Mouse (Mus musculus) heart, adult 11 months (tissue): Measurements from ENCODE around the gene Sin3a.

Source experiments
- DNase-seq: peaks from one replicate; pipeline ENCODE4 v3.0.0; 2022

The Sin3a gene

DNA sequence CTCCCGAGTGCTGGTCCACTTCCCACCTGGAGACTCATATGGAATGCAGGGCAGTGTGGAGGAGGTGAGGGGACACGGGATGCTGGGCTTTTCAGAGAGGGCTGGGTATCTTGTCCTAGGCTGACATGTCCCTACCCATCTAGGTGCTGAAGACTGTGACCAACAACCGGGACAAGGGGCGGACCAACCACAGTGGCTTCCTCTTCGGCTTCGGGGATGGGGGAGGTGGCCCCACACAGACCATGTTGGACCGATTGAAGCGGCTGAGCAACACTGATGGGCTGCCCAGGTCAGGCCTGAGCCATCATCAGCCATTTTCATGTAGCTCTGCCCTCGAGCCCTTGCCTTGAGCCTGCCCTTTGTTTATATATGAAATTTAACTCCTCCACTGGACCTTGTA lies 65.9 kb downstream of the Sin3a start:
- peak; percentile 89 for DNase-seq

- DNase-seq, result no peak
Measured at GRCm38 (mm10) chr9:57138507-57138906, 66.7 kb downstream of the Sin3a start.

- peak; percentile 88 for DNase-seq
Measured at GRCm38 (mm10) chr9:57139110-57139509, 67.3 kb downstream of the Sin3a start.

GRCm38 (mm10) chr9:57139571-57139970 lies 67.7 kb downstream of the Sin3a start:
- DNase-seq, result no peak

GRCm38 (mm10) chr9:57141417-57142353 lies 69.8 kb downstream of the Sin3a start:
- DNase-seq, result peak; percentile 87

- DNase-seq, result peak; percentile 90
Measured at GRCm38 (mm10) chr9:57143212-57143611, 71.4 kb downstream of the Sin3a start.

DNA sequence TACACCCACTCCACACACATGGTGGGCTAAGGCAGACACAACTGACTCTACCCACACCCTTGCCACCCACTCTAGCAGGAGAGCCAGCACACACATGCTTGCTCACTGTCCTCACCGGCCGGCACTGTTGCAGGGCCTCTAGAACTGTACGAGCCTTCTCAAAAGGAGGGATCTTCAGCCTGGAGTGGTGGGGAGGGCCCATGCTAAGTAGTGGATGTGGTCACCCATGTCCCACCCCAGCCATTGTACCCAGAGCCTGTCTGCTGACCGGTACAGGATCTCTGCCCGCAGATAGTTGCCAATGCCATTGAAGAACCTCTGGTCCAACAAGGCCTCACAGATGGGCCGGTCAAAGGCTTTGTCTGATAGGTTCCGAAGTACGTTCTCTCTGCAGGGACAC lies 73.0 kb downstream of the Sin3a start:
- DNase-seq, result peak; percentile 88

DNA sequence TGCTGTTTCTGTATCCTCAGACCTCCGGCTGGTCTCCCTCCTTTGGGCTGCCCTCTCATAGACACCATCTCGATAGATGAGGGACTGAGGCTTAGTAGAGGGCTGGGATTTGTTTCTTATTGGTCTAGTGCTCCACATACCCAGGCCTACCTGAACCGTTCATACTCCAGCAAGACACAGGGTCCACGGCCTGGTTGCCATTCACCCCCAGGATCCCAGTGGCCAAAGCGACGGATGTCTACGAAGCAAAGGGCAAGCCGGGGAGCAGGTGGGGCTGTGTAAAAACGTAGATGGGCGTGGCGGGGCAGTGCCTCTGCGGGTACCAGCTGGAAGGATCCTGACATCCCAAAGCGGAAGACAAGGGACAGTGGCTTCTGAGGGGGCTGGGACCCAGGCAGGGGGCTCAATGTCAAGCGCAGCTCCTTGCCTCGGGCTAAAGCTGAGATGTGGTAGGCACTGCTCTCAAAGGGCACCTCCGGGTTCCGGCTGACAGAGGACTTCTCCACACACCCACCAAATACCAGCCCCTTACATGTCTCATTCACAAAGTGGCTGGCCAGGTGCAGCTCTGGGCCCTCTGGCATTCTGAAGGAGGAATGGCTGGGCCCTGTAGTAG lies 74.7 kb downstream of the Sin3a start:
- peak; percentile 92 for DNase-seq

DNA sequence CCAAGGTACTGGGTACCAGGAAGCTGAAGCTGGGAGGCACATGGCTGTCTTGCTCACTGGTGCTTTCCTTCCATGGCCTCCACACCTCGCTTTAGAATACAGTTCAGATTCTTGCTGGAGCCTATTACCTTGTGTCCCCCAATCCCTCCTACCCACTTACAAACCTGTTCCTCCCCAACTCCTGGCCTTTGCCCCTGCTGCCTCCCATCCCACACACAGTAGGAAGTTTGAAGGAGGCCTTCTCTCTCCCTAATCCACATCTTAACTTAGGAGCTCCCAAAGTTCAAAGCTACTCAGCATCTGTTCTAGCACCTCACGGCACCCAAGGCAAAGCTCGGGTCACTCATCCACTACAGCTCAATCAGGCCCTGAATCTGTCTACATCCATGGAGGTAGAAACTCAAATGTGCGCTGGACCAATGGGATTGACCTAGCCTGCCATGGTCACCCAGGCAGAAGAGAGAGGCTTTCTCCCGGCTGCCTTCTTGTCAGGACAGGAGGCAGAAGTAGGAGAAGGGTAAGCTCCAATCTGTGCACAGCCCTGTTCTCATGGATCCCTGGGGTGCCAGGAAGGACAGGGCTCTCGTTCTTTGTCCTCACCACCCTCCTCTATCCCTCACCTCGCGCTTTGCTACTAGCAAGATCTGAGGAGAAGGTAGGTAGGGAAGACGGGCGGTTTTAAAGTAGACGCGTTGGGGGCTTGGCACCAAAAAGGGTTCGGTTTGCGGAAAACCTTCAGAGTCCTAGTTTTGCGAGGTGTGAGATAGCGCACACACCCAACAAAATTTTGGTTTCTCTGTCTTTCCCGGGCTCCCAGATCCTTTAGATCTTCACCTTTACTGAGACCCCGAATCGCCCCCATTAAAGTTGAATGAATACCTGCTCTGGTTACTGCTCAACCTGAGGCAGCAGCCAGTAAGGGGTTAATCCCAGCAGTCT lies 75.6 kb downstream of the Sin3a start:
- DNase-seq, result peak; percentile 94

DNA sequence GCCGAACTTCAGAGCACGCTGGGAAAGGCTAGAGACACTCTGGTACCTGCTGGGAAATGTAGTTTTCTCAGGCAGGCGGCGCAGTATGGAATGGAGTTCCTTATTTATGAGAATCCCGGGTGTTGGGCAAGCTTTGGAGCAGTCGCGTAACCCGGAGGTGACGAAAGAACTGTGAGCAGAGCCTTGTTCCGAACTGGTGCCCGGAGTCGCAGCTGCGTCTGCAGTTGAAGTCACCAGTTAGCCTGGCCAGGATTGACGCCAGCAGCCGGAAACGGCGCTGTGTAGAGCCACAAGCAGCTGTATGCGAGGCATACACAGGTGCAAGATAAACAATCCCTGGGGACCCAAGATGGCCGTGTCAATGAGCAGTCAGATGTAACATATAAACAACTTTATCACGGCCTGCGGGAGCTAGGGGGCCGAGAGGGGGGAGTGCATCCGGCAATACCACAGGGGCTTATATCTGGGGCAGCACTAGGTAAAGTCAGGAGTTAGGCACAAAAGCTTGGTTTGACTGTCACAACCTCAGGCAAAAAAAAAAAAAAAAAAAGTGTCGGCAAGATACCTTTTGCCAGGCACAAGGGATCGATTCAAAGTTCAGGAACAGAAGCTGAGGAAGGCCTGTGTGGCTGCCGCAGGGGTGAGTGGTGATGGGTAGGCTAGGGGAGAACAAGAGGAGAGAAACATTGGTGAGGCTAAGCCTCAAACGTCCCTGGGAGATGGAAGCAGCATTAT lies 76.5 kb downstream of the Sin3a start, which contains the start of gene Neil1:
TSS of gene Neil1 (minus strand) at position 162 of the 735 bp plus-strand sequence.
- peak; percentile 99 for DNase-seq

DNA sequence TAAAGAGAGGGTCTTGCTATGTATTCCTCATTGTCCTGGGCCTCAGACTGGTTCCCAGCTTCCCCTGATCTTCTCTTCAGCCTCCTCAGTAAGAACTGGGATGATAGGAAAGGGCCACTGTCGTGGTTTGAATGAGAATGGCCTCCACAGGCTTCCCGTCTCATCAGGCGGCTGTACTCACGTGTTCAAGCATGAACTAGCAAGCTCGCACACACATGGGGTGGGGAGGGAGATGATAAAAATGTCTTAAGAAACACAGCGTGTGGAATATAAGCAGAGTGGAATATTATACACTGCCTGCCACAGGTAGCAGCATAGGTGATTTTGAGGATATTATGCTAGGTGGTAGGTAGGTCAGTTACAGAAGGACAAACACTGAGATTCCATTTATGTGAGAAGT lies 77.2 kb downstream of the Sin3a start:
- DNase-seq, result peak; percentile 81

DNA sequence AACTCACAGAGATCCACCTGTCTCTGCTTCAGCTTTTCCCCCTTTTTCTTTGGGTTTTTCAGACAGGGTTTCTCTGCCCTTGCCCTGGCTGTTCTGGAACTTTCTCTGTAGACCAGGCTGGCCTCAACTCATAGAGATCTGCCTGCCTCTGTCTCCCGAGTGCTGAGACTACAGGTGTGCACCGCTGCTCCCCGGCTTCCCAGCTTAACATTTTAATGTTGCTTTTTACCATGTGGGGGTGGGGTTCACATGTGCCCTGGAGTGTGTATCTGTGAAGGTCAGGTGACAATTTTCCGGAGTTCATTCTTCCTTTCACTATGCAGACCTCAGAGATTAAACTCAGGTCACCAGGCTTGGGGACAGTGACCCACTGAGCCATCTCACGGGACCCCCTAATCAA lies 78.4 kb downstream of the Sin3a start:
- DNase-seq, result peak; percentile 82

- peak; percentile 49 for DNase-seq
Measured at GRCm38 (mm10) chr9:57152331-57152730, 80.5 kb downstream of the Sin3a start.

DNA sequence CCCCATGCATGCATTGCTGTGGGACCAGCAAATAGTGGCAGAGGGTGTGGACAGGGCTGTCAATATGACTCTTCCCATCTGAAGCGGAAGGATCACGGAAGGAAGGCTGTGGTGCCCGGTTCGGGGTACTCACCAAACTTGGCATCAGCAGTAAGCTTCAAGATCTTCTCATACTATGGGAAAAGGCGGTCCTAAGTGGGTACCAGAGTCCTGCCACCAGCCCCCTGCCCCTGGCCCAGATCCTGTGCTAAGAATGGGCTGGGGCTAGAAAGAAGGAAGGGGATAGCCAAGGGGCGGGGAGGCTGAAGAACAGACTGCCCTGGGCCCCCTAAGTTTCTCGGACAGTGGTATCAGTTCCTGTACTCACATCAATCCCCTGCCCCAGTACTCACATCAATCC lies 84.5 kb downstream of the Sin3a start:
- peak; percentile 90 for DNase-seq

GRCm38 (mm10) chr9:57156823-57157222 lies 85.0 kb downstream of the Sin3a start:
- peak; percentile 80 for DNase-seq

DNA sequence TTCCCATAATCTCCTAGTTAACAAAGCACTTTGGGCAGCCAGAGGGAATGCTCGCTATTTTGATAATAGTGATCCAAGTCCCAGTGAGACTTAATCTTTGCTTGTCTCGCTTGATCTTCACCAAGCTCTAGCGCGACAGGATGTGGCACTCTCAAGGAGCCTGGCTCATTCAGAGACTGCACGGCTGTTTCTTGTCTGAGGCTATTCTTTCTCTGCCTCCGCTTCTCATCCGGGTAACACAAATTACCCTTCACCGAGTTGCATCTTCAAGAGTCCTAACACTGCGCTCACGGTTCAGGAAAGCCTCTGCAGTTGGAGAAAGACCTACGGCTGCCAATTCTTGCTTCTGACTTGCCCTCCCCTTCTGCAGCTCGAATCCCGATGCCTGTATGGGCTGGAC lies 85.7 kb downstream of the Sin3a start:
- peak; percentile 80 for DNase-seq

DNA sequence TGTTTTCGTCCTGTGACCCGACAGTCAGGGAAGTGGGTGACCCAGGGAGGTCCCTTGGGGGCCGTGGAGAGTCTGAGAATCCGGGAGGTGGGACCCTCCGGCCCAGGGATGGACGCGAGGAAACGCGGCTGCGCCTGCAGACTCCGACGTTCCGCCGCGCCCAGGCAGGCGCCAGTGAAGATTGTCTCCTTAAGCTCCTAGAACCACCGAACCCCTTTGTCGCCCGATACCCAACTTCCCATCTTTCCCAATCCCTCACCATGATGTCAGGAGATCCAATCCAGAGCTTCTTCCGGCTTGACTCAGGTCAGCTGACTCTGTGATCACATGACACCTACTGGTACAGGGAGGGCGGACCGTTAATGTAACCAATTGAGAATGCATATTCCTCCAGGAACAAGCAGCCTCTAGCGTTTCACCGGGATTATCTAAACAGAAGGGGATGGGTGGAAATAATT lies 86.2 kb downstream of the Sin3a start, which contains the start of gene Commd4:
TSS of gene Commd4 (minus strand) at position 319 of the 458 bp plus-strand sequence.
- DNase-seq, result peak; percentile 100

DNA sequence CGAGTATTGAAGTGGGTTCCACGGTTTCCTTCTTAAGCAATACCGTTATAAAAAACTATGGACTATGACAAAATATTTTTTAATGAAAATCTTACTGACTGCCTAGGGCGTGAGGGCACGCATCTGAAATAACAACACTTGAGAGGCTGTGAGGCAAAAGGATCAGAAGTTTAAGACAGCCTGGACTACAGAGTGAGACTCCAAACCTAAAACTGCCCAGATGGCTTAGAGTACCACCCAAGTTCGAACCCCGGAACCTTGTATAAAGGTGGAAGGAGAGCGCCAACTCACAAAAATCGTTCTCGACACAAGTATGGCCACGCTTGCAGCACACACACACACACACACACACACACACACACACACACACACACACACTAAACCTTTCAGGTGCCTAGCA lies 86.7 kb downstream of the Sin3a start:
- DNase-seq, result peak; percentile 82

- DNase-seq, result no peak
Measured at GRCm38 (mm10) chr9:57162496-57162895, 90.7 kb downstream of the Sin3a start.

DNA sequence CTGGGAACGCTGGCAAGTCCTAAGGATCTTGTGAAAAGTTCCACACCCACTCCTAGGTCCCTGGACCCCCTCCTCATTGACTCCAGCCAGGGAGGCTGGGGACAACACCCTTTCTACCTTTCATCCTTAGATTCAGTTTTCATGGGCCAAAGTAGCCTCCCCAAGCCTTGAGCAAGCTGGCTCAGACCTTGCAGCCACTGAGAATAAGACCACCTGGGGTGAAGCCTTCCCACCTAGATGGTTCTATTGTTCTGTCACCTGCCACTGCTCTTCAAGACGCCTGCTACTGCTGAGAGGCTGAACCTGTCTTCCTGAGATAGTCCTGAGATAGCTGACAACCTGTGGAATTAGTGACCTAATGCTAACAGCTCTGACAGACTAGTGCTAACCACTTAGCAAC lies 91.3 kb downstream of the Sin3a start:
- DNase-seq, result peak; percentile 58

- DNase-seq, result no peak
Measured at GRCm38 (mm10) chr9:57166173-57166572, 94.3 kb downstream of the Sin3a start.

GRCm38 (mm10) chr9:57168411-57168810 lies 96.6 kb downstream of the Sin3a start:
- DNase-seq, result peak; percentile 82
